Mouse (Mus musculus) adipose tissue, adult 10 weeks (tissue): ENCODE measurements around the gene Mrpl24. TPM values are rescaled to one million over a fixed set of nuclear protein-coding genes. Genes with fewer than 3 reads are reported as not detected.

ENCODE experiments used
- polyA plus RNA-seq: library from polyadenylated mRNA; stranded (reverse); fragments of 350-450 nt; fragmentation: Illumina TruSeq; extraction: RNeasy Lipid Tissue Mini Kit (QIAGEN cat#74804); gene quantifications from one replicate; pipeline ENCODE4 v1.2.3, GENCODE M21; 2014; ENCODE audit warnings: low read depth, low replicate concordance

Mrpl24 gene
- 115 TPM for polyA plus RNA-seq

GRCm38 (mm10) chr3:87919336-87920108 lies at the start of gene Mrpl24:
Gene Mrpl24 (plus strand): TSS chr3:87919506.

GRCm38 (mm10) chr3:87885281-87886003 lies 33.9 kb upstream of the Mrpl24 start, which contains the start of gene Prcc:
Gene Prcc (minus strand): TSS chr3:87885608.

GRCm38 (mm10) chr3:87905880-87906485 lies 13.3 kb upstream of the Mrpl24 start, which contains the start of gene Hdgf:
Gene Hdgf (plus strand): TSS chr3:87906321.

GRCm38 (mm10) chr3:87930078-87930795 lies 10.9 kb downstream of the Mrpl24 start, which contains the start of the genes Isg20l2 and Rrnad1:
Gene Isg20l2 (plus strand): TSS chr3:87930314.
Gene Rrnad1 (minus strand): TSS chr3:87930717.

DNA sequence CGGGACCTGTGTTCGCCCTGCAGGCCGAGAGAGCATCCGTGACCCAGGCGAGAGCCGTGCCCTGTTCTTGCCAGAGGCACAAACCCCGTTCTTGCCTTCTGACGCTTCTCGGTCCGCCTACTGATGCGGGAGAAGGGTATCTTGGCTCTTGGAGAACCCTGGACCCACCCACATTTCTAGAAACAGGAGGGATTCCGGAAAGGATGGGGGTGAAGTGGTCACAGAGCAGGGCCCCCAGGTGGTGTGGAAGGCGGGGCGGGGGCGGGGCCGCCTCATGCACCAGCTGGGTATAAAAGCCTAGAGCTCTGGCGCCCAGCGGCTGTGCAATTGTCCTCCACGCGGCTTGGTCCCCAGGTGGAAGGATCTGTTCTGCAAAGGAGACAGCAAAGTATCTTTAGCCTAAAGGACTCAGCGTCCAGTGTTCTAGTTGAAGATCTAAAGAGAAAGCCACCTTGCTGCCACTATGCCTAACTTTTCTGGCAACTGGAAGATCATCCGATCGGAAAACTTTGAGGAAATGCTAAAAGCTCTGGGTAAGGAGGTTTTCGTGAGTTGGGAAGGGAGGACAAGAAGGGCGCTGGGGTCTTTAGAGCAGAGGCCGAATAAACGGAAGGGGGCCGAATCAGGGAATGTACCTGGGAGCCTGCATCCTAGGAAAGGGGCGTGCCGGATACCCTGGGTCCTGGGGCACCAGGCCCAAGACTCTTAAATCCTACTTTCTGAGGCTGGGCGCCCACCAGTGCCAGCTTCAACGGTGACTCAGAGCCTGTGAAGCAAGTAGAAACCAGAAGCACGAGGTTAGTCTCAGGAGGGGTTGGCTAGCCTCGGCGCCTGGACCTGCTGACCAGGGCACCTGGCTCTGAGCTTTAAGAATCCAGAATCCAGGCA lies 29.3 kb downstream of the Mrpl24 start, which contains the start of gene Crabp2:
TSS of gene Crabp2 (plus strand) at position 289 of the 888 bp plus-strand sequence.

DNA sequence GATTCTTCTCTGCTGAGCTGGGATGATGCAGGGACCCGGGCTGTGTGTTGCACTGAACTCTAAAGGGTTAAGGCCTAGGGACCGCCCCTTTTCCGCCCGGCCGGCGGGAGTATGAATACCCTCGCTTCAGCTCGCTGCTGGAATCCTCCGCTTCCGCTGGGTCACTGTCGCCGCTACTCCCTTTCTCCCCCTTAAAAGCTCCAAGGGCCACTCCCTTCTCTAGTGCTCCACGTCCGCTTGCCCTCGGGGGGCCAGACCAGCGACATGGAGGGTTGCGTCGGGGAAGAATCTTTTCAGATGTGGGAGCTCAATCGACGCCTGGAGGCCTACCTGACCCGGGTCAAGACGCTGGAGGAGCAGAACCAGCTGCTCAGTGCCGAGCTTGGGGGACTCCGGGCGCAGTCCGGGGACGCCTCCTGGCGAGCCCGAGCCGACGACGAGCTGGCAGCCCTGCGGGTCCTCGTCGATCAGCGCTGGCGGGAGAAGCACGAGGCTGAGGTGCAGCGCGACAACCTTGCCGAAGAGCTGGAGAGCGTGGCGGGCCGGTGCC lies 51.7 kb downstream of the Mrpl24 start, which contains the start of gene Nes:
TSS of gene Nes (plus strand) at position 140 of the 550 bp plus-strand sequence.

Other genes with a start within 250 kb of the Mrpl24 start
- 6.5 TPM for gene Lrrc71, start 170.9 kb upstream of the Mrpl24 start, polyA plus RNA-seq
- gene Ntrk1, start 124.3 kb upstream of the Mrpl24 start, polyA plus RNA-seq = 1.3 TPM
- gene Insrr, start 122.6 kb upstream of the Mrpl24 start, polyA plus RNA-seq = 2.8 TPM
- gene Pear1, start 95.2 kb upstream of the Mrpl24 start, polyA plus RNA-seq = 39.1 TPM
- gene Sh2d2a, start 72.8 kb upstream of the Mrpl24 start, polyA plus RNA-seq = 0.55 TPM
- 24.2 TPM for gene Prcc, start 33.9 kb upstream of the Mrpl24 start, polyA plus RNA-seq
- gene Hdgf, start 13.2 kb upstream of the Mrpl24 start, polyA plus RNA-seq = 132 TPM
- 15.9 TPM for gene Isg20l2, start 10.8 kb downstream of the Mrpl24 start, polyA plus RNA-seq
- 19.1 TPM for gene Rrnad1, start 11.2 kb downstream of the Mrpl24 start, polyA plus RNA-seq
- gene Crabp2, start 29.2 kb downstream of the Mrpl24 start, polyA plus RNA-seq = 3.9 TPM
- gene Nes, start 51.6 kb downstream of the Mrpl24 start, polyA plus RNA-seq = 9.0 TPM
- not detected for gene Bcan, start 80.7 kb downstream of the Mrpl24 start, polyA plus RNA-seq
- gene Hapln2, start 108.1 kb downstream of the Mrpl24 start, polyA plus RNA-seq = not detected
- gene Gpatch4, start 123.6 kb downstream of the Mrpl24 start, polyA plus RNA-seq = 11.0 TPM
- gene Naxe, start 139.0 kb downstream of the Mrpl24 start, polyA plus RNA-seq = 105 TPM
- 6.3 TPM for gene Ttc24, start 158.8 kb downstream of the Mrpl24 start, polyA plus RNA-seq
- gene Iqgap3, start 162.5 kb downstream of the Mrpl24 start, polyA plus RNA-seq = 1.1 TPM
- 35.4 TPM for gene Mef2d, start 222.9 kb downstream of the Mrpl24 start, polyA plus RNA-seq